Mouse (Mus musculus): ENCODE measurements around the gene Cacna1a.
A peak's percentile ranks its signal among the peaks of the same experiment; 100 is the strongest.

The Cacna1a gene

DNA sequence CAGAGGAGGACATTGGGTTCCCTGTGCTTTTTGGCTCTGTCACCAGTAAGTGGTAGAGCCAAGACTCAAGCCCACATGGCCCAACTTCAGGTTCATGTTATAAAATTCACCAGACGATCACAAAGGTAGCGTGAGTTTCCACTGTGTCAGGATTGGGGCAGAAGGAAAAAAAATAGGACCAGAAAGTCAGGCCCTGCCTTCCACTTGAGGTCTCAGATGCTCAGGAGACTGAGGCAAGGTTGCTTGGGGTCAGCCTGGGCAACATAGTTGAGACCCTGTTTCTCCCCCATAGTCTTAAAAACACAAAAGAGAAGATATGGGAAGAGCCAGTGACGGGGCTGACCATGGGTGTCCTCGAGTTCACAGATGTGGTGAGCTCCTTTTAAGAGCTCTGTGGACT lies 97.1 kb downstream of the Cacna1a start:
- DNase-seq: no peak

DNA sequence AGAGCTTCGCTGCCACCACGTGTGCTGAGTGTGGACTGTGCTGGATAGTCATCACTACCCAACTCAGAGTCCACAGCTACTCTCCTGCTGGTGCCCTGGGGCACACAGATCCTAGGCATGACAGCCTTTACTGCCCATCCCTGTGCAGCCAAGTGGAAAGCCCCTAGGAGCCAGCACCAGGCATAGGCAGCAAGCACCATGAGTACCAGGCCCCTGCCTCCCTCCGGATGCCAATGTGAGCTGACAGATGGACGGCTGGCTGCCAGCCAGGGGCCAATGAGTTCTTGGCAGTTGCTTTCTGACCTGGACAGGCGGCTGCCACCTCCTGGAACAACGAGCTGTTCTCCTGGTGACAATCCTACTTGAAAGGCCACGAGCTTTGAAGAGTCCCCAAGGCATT lies 97.6 kb downstream of the Cacna1a start:
- DNase-seq: peak; percentile 24 to 58

DNA sequence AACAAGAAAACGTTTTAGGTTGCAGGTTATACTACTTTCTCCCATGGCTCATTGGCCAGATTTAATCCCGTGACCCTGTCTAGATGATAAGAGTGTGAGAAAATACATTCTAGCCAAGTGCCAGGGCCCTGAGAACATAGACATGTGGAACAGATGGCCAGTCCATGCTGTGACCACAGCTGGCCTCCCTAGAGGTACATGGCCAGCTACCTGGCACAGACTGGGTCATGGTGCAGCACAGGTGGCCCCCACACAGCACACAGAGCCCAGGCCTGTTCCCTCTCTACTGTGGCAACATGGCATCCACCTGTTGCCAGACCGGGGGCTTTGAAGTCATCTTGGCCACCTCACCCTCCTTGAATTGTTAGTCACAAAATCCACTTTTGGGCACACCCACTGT lies 101.0 kb downstream of the Cacna1a start:
- no peak for DNase-seq

DNA sequence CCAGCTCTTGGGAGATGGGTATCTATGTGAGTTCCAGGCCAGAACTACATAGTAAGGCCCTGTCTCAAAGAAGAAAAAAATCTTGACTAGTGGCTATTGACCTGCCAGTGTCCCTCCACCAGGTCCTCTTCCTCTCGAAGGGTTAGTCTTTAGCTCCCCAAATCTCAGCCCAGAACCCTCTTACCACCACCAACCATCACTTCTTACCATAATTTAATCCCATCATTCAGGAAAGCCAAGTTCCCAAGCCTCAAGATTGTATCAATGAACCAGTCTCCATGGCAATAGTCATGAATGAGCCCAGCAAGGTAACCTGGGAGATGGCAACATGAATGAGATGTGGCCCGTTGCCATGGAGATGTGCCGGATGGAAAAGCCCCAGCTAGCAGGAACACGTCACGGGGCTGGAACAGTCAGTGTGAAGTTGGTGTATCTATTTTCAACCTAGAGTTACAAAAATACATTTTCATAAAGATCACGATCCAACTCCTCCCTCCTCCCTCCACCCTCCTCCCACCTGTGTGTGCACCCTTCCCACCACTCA lies 106.4 kb downstream of the Cacna1a start:
- no peak for DNase-seq

DNA sequence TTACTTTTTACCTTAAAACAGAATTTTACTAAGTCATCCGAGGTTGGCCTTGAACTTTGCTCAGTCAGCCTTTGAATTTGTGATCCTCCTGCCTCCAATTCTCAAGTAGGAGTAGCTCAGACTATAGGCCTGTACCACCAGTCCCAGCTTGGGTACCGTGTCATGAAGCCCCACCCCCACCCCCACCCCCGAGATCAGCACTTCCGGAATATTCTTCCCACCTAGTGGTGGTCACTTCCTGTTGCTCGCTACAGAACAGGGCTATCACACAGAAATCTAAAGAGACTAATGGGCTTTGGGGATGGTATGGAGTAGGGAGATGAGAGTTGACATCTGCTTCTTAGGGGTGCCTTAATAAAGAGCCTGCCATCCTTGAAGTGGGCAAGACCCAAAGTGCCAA lies 112.9 kb downstream of the Cacna1a start:
- no peak for DNase-seq

DNA sequence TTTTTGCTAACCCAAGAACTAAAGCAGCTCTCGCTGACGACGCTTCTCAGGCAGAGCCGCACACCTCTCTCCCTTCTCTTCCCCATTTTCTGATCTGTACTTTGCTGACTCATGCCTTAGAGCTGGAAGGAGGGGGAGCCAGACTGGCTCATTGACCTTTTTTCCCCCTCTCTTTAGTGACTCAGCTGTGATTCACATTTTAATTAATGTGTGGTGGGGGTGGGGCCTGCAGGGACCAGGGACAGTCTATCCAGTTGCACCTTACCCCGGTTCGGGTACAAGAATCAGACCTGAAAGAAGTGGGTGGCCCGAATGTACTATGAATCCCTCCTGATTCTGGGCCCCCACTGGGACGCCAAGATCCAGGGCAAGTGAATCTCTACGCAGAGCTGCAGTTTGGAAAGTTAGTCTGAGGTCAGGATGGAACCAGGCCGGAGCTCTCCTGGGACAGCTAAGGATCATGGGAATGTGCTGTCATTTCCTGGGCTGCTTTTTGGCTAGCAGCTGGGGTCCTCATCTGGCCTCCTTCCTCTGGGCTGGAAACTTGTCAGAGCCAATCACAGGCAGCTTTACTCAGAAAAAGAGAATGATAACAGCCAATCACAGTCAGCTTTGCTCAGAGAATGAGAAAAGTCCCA lies 113.5 kb downstream of the Cacna1a start:
- DNase-seq: peak; percentile 33 to 38

DNA sequence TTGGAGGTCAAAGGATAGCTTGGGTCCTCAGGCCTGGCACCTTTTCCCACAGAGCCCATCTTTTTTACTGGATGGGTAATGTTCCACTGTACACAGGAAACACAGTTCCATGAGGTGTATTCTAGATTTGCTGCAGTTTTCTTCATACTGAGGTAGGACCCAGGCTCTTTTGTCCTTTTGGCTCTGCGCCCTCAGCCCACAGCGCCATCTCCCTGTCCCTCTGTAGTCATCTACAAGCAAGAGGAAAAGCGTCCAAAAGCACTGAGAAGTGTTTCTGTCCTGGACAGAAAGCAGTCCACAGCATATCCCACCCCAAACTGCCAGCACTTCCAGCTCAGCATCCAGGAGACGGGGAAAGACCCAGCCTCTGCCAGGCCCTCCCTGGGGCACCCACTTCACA lies 114.4 kb downstream of the Cacna1a start:
- no peak for DNase-seq

DNA sequence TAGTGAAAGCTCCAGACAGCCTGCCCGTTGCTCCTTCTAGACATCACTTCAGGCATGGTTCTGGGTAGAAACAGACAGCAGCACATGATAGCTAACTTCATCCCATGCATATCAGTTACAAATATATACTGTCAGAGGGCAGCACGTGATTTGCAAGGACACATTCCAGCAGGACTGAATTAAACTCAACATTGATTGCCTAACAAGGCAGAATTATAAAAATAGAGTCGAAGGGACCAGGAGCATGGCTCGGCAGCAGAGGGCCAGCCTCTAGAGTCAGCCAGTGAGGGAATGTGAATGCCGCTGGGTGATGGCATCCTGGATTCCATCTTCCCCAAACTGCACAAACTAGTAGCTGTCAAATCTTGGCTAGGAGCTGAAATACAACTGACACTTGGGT lies 119.0 kb downstream of the Cacna1a start:
- no peak for DNase-seq

DNA sequence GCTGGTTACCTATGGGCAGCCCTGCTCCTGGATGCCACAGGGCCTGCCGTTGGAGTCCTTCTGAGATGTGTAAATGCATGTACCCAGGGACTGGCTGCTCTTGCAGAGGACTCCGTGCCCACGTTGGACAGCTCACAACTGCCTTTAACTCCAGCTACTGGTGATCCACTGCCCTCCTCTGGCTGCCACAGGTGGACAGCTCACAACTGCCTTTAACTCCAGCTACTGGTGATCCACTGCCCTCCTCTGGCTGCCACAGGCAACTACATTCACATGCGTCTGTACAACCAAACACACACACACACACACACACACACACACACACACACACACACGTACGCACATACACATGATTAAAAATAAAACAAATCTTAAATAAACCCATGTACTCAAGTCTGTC lies 121.5 kb downstream of the Cacna1a start:
- DNase-seq: peak in 1 of 2 experiments; percentile 7

DNA sequence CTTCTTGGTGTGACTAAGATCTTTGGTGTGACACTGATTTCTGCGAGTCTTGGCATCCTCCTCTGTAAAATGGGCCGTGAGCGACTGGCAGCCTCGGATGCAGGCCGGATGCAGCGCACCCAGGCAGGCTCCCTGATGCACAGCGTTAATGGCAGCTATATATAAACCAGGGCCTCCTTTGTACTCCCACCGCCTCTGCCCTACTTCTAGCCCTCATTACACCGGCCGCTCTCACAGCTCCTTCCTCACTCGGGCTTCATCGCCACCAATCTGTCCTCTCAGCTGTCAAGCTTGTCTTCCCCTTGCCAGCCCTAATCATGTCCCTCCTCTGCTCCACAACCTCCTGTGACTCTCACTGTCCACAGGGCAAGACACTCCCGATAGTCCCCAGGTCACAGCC lies 123.4 kb downstream of the Cacna1a start:
- DNase-seq: no peak

DNA sequence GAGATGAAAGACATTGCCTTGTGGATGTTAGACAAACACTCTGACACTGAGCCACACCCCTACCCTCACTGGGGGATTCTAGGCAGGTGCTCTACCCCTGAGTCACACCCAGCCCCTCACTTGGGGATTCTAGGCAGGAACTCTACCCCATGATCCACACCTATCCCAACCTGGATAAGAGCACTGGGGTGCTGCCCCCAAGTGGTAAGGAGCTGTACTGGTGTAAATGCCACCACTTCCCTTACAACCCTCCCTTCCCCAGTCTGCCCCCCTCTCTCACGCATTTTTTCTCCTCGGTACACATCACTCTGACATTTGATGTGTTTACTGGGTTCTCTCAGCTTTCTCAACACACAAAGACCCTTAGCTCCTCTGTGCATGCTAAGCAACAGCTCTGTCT lies 125.5 kb downstream of the Cacna1a start:
- peak; percentile 4 to 73 for DNase-seq

DNA sequence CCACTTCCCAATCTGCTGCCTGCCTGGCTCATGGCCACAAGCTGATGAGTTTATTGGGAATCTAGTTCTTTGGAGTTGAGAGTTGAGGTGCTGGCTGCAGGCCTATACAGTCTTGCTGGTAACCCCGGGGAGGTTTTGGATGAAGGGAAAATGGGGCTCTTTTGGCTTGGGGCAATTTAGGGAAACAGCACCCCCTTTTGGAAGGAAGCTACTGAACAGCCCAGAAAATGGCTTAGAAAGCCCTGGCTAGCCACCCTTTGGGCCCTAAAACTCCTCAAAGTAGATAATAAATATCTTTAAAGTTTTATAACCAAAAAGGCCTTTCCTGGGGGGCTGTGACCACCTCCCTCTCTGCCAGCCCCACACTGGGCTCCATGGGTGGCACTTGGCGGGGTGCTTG lies 129.9 kb downstream of the Cacna1a start:
- no peak for DNase-seq

DNA sequence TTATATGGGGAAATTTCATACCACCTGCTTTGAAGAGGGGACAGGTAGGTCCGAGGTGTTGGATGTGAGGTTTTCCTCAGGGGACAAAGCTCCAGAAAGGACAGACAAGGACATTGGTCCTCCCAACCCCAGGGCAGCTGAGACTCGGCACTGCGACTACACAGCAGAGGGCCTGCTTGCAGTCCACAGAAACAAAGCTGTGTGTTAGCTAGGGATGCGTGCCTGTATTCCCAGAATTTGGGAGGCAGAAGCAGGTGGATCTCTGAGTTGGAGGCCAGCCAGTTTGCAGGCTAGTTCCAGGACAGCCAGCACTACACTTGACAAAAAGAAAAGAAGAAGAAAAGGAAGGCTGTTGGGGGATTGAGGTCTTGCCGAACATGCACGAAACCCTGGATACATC lies 130.5 kb downstream of the Cacna1a start:
- DNase-seq: no peak

DNA sequence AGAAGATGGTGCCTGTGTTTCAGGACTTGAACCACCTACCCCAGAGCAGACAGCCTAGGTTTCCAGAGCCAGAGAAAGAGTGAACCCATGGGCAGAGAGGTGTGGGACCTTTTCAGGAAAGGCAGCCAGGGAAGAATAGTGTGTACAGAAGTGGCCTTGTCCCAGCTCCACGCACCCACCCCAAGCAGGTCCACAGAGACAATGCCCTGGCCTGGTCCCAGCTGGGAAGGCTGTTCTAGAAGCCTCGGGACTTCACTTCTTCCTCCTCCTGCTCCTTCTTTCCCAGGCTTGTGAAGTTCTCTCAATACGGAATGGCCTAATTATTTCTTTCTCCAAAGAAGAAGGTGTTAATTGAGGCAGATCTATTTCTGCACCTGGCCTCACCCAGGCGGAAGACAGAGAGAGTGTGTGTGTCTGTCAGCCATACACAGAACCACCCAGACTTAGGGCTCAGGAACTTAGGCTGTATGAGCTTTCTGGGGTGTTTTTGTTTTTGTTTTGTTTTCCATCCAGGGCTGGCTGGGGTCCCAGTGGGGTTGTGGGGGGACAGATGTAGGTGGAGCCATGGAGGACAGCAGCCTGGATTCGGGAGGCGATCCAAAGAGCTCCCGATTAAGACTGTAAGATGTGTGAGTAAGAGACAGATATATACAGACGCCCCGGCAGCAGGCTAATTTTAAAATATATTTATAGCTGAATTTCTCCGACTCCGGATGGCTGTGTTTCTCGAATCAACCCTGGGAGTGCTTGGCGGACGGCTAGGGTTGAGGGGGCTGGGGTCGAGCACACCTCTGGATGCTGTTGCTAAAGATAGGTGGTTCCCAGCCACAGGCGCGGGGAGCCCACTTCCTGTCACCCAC lies 131.8 kb downstream of the Cacna1a start:
- peak; percentile 2 to 14 for DNase-seq

DNA sequence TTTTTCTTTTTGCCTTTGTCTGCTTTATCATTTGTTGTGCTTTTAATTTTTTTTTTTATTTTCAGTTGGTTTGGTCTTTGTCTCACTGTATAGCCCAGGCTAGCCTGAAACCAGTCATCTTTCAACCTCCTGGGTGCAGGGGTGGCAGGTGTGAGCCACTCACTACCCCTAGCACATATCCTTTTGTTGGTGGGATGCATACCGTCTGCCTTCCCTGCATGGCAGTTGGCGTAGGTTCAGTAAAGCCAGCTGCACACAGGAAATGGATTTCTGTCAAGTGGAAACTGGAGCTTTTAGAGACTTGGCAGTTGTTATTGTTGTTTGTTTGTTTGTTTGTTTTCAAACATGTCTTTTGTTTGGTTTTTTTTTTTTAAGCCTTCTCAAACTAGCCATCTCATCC lies 132.8 kb downstream of the Cacna1a start:
- no peak for DNase-seq

DNA sequence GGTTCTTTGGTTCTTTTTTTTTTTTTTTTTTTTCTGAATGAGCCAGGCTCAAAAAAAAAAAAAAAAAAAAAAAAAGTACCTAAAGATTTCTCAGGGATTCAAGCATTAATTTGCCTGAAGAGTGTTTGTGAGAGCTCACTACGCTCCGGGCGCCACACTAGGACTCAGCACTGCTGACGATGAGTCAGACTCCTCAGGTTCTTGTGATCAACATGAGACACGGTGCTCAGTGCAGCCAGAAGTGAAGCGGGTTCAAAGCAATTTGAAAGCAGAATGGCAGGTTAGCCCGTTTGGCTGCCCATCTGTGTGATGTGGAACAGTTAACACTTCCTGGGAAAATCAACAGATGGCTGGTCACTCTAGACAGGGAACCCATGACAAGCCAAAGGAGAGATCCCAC lies 139.8 kb downstream of the Cacna1a start:
- no peak for DNase-seq

DNA sequence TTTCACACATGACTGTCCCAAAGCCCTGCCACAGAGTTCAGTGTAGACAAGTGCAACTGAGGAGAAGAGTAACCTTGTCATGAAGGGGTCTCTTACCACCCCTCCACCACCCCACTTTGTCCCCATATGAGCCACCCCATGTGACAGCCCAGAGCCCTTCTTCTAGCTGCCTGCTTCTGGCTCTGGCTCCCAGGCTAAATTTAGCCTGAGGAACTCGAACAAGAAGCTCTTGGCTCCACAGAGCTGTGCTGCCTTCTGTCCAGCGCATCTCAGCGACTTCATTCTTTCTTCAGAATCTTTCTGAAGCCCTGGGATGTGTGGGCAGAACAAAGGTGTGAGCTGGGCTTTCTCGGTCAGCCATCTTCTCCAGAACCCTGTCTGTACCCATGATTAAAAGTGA lies 141.3 kb downstream of the Cacna1a start:
- DNase-seq: no peak

DNA sequence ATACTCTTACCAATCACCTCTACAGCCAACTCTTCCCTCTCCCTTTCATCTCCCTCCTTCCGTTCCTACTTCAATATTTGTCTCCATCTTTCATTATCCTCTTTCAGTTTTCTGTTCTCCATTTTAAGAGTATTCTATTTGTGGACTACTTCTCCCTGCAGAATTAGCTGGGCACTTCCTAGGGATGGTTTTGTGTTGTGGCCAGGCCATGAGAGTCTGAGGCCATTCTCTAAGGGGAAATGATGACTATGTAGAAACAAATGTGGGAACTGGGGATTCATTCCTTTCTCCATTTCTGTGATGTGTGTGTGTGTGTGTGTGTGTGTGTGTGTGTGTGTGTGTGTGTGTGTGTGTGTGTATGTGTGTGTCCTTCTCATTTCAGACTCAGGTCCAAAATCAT lies 144.5 kb downstream of the Cacna1a start:
- no peak for DNase-seq

DNA sequence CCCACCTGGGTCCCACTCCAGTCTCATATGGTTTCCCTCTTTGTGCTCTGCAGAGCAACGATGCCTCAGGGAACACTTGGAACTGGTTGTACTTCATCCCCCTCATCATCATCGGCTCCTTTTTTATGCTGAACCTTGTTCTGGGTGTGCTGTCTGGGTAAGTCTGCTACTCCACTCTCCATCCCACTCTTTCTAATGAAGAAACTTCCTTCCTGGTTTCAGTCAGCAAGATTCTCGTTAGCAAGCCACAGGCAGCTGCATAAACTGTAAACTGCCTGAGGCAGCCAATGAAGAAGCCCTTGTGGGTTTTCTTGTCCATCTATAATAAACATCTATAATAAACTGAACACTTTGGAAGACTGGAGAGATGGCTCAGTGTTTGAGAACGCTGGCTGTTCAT lies 145.1 kb downstream of the Cacna1a start:
- DNase-seq: no peak

DNA sequence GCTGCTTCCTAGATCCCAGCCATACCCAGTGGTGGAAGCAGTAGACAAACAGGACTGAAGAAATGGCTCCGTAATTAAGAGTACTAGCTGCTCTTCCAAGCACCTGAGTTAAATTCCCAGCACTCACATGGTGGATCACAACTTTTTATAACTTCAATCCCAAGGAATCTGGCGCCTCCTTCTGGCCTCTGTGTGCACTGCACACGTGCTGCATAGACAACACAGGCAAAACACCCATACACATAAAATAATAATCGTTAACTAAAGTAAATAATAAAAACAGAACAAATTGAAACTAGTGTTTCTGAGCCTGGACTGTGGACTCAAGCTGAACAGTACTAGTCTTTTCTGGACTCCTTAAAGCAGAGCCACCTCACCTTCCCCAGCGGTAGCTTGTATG lies 148.7 kb downstream of the Cacna1a start:
- no peak for DNase-seq

DNA sequence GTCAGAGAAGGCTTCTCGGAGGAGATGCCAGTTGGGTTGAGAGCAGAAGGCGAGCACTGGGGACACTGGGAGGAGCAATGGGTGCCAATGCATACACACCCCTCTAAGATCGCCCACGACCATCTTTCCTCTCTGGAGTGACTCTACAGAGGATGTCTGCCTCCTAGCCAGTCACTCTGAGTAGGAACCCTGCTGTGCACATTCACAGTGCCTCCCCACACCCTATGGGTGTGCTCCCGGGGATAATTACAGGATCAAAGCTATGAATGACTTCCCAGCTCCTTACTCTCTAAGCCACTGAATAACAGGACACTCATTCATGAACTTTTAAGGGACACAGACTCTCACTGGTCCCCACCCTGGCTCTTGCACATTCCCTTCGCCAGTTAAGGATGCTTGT lies 151.1 kb downstream of the Cacna1a start:
- DNase-seq: no peak

DNA sequence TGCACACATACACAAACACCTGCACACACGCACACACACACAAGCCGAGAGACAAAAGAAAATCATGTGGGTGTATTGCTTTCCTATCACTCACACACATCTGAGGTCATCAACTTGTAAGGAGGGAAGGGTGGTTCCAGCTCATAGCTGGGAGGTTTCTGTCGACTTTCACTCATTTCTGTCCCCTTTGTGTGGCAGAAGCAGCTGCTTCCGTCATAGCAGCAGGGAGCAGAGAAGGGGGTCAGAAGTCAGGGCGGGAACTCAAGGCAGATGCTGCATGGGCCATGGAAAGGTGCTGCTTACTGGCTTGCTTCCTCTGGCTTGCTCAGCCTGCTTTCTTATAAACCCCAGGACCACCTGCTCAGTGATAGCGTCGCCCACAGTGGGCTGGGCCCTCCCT lies 154.2 kb downstream of the Cacna1a start:
- DNase-seq: no peak

DNA sequence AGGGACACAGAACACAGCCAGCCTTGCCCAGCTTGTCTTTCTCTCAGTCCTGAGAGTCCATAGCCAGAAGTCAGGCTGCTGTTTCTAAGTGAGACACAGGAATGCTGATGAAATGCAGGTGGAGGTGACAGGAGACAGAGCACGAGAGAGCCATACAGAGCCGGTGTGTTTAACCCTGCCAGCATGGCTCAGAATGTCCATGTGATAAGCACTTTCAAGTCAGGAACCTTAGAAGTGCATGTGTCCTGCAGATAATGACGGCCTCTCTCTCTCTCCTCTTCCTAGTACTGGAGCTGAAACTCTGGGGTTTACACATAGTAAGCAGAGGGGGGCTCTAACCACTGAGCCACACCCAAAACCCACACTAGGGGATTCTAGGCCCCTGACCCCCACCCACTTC lies 157.3 kb downstream of the Cacna1a start:
- no peak for DNase-seq

DNA sequence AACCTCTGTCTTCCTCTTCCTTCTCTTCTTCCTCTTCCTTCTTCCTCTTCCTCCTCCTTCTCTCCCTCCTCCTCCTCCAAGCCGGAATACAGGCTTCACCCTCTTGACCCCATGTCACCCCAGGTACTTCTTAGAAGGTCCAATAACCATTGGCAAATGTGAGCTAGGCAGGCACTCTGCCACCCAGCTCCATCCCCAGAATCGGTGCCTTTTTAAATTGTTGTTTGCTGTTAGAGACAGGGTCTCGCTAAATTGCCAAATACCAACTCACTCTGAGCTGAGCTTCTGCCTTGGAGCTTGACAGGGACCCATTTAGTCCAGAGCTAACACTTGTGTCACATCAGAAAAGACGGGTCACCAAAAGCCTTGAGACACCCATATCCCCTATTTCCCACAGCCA lies 164.2 kb downstream of the Cacna1a start:
- no peak for DNase-seq
